Mouse (Mus musculus) stomach, postnatal 0 days (tissue): ENCODE data around the gene Cavin4. TPM values are rescaled to one million over a fixed set of nuclear protein-coding genes. Genes with fewer than 3 reads are reported as not detected.

ENCODE experiments used
- ATAC-seq: fragments of 200-750 bp; cut with Nextera tagmentation; 2 replicates; pipeline ENCODE4 v1.8.0; 2017; ENCODE audit not compliant: low FRiP score, low TSS enrichment
- DNase-seq: peaks from one replicate; pipeline ENCODE4 v3.0.0-alpha.2; 2016; ENCODE audit warnings: low spot score
- H3K27ac ChIP-seq: fragments of 300-500 bp; sonication (generic); replicated peaks from 2 replicates; pipeline ENCODE4 v1.5.1; 2014; ENCODE audit warnings: mild to moderate bottlenecking, control low read depth
- H3K27me3 ChIP-seq: fragments of 300-500 bp; sonication (generic); 2 replicates; pipeline ENCODE4 v1.6.1; 2014; ENCODE audit warnings: low read length; ENCODE audit not compliant: control insufficient read depth, insufficient read depth
- H3K36me3 ChIP-seq: fragments of 300-500 bp; sonication (generic); 2 replicates; pipeline ENCODE4 v1.6.1; 2014; ENCODE audit warnings: low read length, mixed read lengths; ENCODE audit not compliant: control insufficient read depth, insufficient read depth
- H3K4me1 ChIP-seq: fragments of 300-500 bp; sonication (generic); replicated peaks from 2 replicates; pipeline ENCODE4 v1.6.1; 2014; ENCODE audit warnings: antibody characterized with exemption; ENCODE audit not compliant: control insufficient read depth, insufficient read depth
- H3K4me2 ChIP-seq: fragments of 300-500 bp; sonication (generic); replicated peaks from 2 replicates; pipeline ENCODE4 v1.6.1; 2014; ENCODE audit warnings: low read depth, mild to moderate bottlenecking, control low read depth, moderate library complexity
- H3K4me3 ChIP-seq: fragments of 300-500 bp; sonication (generic); 2 replicates; pipeline ENCODE4 v1.5.1; 2014; ENCODE audit warnings: low read depth, low read length, control low read depth
- H3K9ac ChIP-seq: fragments of 300-500 bp; sonication (generic); 2 replicates; pipeline ENCODE4 v1.6.1; 2014; ENCODE audit warnings: mild to moderate bottlenecking, low read length, control low read depth, mixed read lengths
- H3K9me3 ChIP-seq: fragments of 300-500 bp; sonication (generic); 2 replicates; pipeline ENCODE4 v1.6.1; 2016; ENCODE audit warnings: low read length; ENCODE audit not compliant: control insufficient read depth
- CTCF ChIP-seq: IDR thresholded peaks from 2 replicates; pipeline ENCODE4 v1.5.1; 2016; ENCODE audit warnings: antibody characterized with exemption, low read depth, mild to moderate bottlenecking, moderate library complexity
- EP300 ChIP-seq: optimal IDR thresholded peaks from 2 replicates; pipeline ENCODE3; 2016; ENCODE audit warnings: antibody characterized with exemption
- WGBS: fragments of 180-500 bp; shearing (Covaris S2); extraction: QIAGEN DNeasy Blood & Tissue Kit; methylation state at CpG from one replicate; pipeline ENCODE4 v1.1.7; 2014; 5-methylcytosine and 5-hydroxymethylcytosine counted together
- polyA plus RNA-seq: library from polyadenylated mRNA; unstranded; fragments of >200 nt; fragmentation: Nextera tagmentation; extraction: Ambion mirVana; gene quantifications from 2 replicates; pipeline ENCODE4 v1.2.1, GENCODE M21; 2015

Gene Cavin4
- 0.39 and 0.40 TPM in 2 replicates for polyA plus RNA-seq

DNA sequence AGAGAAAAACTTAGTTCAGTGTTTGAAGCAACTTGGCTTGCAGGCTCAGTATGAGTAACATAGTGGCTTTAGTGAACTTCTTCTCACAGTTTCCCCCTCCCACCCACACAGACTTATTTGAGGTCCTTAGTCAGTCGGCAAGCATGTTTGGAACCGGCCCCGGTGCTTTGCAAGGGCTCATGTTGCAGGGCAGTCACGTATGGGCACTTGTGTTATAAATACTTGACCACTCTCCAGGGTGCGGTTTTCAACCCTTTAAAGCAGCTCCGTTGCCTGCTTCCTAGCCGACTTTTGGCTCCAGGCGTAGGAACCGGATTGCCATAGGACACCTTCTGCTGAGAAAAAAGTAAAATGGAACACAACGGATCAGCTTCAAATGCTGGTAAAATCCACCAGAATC lies at the start of gene Cavin4:
Gene Cavin4, plus strand, starts transcription at position 244 of the 400 bp plus-strand sequence.
- Histone ChIP-seq H3K4me3 (no peak within 1 kb of the TSS), H3K4me1 (no peaks in the 10 kb centered on the region), H3K36me3 (no peaks in the 10 kb centered on the region), H3K27ac (no peak within 1 kb of the TSS), H3K27me3 (no peaks in the 10 kb centered on the region), H3K9me3 (no peaks in the 10 kb centered on the region), H3K4me2 (no peak within 1 kb of the TSS), H3K9ac (no peak within 1 kb of the TSS)
- WGBS, result 88% methylated on average over 10 of the region's 10 CpGs
- ATAC-seq (no peak), DNase-seq (no peak)
- TF ChIP-seq EP300 (no peak), CTCF (no peak)

- H3K27ac ChIP-seq, result no peak overlapping the region
- no peak overlapping the region for H3K9ac ChIP-seq
- no peak overlapping the region for H3K4me2 ChIP-seq
- 87% methylated on average over 4 of the region's 4 CpGs for WGBS
- H3K4me1 ChIP-seq, result no peaks in the 10 kb centered on the region
- TF ChIP-seq EP300 (no peak), CTCF (no peak)
- H3K27me3 ChIP-seq, result no peaks in the 10 kb centered on the region
- no peaks in the 10 kb centered on the region for H3K36me3 ChIP-seq
- DNase-seq (no peak), ATAC-seq (no peak)
- H3K9me3 ChIP-seq, result no peaks in the 10 kb centered on the region
- H3K4me3 ChIP-seq, result no peak overlapping the region
These were observed 47.8 kb upstream of the Cavin4 start for GRCm38 (mm10) chr4:48615483-48615882.

- Histone ChIP-seq H3K4me1 (no peaks in the 10 kb centered on the region), H3K36me3 (no peaks in the 10 kb centered on the region), H3K4me3 (no peak overlapping the region), H3K4me2 (no peak overlapping the region), H3K9ac (no peak overlapping the region), H3K27ac (no peak overlapping the region), H3K9me3 (no peaks in the 10 kb centered on the region), H3K27me3 (no peaks in the 10 kb centered on the region)
- no peak for TF ChIP-seq CTCF
- TF ChIP-seq EP300, result no peak
- DNase-seq, result no peak
- 87% methylated on average over 15 of the region's 15 CpGs for WGBS
- ATAC-seq, result no peak
These were observed 46.1 kb upstream of the Cavin4 start for GRCm38 (mm10) chr4:48617201-48617600.

DNA sequence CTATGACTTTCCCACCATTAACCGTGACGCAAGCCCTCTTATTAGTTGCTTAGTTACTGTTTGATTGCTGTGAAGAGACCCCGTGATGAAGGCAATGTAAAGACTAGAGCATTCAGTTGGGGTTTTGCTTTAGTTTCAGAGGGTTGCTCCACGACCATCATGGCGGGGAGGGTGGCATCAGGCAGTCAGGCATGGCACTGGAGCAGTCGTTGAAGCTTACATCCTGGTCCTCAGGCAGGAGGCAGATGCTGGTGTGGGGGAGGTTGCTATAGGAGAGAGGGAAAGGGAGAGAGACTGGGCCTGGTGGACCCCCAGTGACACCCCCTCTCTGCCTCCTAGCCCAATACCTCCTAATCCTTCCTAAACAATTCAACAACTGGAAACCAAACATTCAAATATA lies 43.2 kb upstream of the Cavin4 start:
- Histone ChIP-seq H3K27me3 (no peaks in the 10 kb centered on the region), H3K9ac (no peak overlapping the region), H3K9me3 (no peaks in the 10 kb centered on the region), H3K4me1 (no peaks in the 10 kb centered on the region), H3K4me2 (no peak overlapping the region), H3K36me3 (no peaks in the 10 kb centered on the region), H3K27ac (no peak overlapping the region), H3K4me3 (no peak overlapping the region)
- WGBS, result 94% methylated on average over 6 of the region's 6 CpGs
- no peak for TF ChIP-seq CTCF
- TF ChIP-seq EP300, result no peak
- DNase-seq, result no peak
- no peak for ATAC-seq

GRCm38 (mm10) chr4:48622246-48622645 lies 41.1 kb upstream of the Cavin4 start:
- no peak for TF ChIP-seq CTCF
- TF ChIP-seq EP300, result no peak
- 75% methylated on average over 6 of the region's 6 CpGs for WGBS
- H3K27ac ChIP-seq, result no peak overlapping the region

DNA sequence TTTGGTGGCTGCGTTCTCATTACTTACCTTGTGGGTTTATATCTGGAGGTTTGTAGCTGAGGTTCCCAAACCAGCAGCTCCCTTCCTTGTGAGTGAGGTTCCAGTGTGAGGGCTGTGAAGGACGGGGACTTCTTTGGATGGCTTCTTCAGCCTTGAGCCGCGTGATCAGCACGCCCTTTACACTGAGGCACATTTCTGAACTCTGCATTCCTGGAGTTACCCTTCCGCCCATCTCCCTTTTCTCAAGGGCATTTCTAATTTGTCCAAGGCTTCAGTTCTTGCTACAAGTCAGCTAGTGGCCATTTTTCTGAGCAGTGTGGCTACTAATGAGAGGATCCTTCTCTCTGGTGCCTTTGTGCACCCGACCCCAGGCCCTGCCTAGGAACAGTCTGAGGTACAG lies 40.4 kb upstream of the Cavin4 start:
- no peak overlapping the region for H3K9ac ChIP-seq
- no peak overlapping the region for H3K27ac ChIP-seq
- no peak overlapping the region for H3K4me3 ChIP-seq
- WGBS, result 89% methylated on average over 7 of the region's 7 CpGs
- no peak for TF ChIP-seq CTCF
- ATAC-seq, result no peak
- H3K36me3 ChIP-seq, result no peaks in the 10 kb centered on the region
- no peak overlapping the region for H3K4me2 ChIP-seq
- no peaks in the 10 kb centered on the region for H3K9me3 ChIP-seq
- H3K4me1 ChIP-seq, result no peaks in the 10 kb centered on the region
- no peak for DNase-seq
- H3K27me3 ChIP-seq, result no peaks in the 10 kb centered on the region

More at GRCm38 (mm10) chr4:48622246-48622645, 41.1 kb upstream of the Cavin4 start:
- no peak for ATAC-seq
- Histone ChIP-seq H3K9me3 (no peaks in the 10 kb centered on the region), H3K4me3 (no peak overlapping the region), H3K36me3 (no peaks in the 10 kb centered on the region), H3K27me3 (no peaks in the 10 kb centered on the region), H3K9ac (no peak overlapping the region), H3K4me1 (no peaks in the 10 kb centered on the region), H3K4me2 (no peak overlapping the region)
- DNase-seq, result no peak
